Mouse (Mus musculus): ENCODE measurements at regions not wholly inside any gene's neighbourhood (a gene's known extent, or its start where the extent isn't known, plus 50 kb on each side); places are given as distances from the start of the nearest gene placed in this dataset.

DNA sequence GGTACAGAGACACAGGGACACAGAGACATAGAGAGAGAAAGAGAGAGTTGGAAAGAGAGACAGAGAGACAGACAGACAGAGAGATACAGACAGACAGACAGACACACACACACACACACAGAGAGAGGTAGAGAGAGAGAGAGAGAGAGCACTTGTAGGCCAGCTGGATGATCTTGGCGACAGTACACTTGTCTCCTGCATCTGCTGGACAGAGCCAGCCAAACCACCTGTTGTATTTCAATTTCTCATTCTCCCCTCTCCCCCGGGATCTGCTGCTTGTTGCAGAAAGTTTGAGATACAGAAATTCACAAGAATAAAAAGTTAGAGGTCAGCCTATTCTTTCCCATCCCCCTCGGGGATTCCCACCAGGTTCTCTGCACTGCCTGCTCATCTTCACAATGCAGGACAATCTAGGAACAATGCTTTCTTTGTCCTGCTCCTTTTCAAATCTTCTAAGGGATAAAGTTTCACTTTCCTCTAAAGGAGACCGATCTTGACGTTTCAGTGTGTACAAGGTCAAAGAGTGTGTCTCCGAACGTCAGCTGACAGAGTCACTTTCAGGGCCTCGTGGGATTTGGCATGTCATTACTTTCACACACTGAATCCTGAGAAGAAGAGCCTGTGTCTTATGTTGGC is 94.4 kb upstream of the Nectin3 start:
- no peak for TF ChIP-seq CTCF (IDR thresholded peaks at IDR 0.05; ENCODE audit: low read depth)

DNA sequence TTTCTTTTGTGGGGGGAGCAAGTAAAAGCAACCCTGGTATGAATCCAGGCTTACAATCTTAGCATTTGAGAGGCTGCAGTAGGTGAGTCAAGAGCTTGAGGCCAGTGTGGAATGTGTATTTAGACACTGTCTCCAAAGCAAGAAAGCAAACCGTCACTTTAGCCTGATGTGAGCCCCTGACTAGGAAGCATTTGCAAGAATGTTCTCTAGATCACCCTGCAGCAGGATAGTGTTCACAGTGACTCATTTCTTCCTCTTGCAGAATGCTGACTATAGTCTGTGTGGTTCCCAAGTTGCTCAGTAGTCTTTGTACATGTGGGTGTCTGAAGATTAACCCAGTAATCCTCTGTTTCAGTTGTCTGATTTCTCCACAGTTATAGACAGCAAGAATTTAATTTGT is 88.7 kb upstream of the Nectin3 start:
- no peak overlapping the region for H3K4me3 ChIP-seq (ENCODE audit: low read depth, low read length)

More for the DNA sequence above, 94.4 kb upstream of the Nectin3 start:
- Histone ChIP-seq H3K27ac (ENCODE audit: low read depth, low read length) (no peak overlapping the region), H3K9ac (no peak overlapping the region), H3K27me3 (ENCODE audit: insufficient read depth, low read length) (no peaks in the 10 kb centered on the region), H3K9me3 (ENCODE audit: low read length) (no peaks in the 10 kb centered on the region), H3K4me3 (ENCODE audit: low read depth, low read length) (no peak overlapping the region), H3K4me1 (ENCODE audit: insufficient read depth) (no peaks in the 10 kb centered on the region), H3K4me2 (ENCODE audit: low read depth) (no peak overlapping the region), H3K36me3 (ENCODE audit: insufficient read depth) (no peaks in the 10 kb centered on the region)
- ATAC-seq (no peak), DNase-seq (no peak)
- WGBS, result 23% methylated on average over 8 of the region's 8 CpGs

DNA sequence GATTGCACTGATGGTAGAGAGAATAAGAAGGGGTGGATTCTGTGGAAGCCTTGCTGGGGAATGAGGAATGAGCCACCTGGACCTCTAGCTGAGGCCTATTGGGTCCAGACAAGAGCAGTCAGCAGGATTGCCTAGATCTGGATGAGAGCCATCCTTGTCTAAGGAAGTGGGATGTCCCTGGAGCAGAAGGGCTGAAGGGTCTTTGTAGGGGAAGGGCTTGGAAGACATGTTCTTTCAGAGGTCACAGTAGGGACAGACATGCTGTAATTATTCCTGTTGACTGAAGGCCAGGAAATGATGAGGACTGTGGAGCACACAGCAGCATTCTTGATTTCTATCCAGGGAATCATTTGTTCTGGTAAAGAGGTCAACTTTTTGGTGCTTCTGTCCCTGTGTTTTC is 86.2 kb upstream of the Nectin3 start:
- H3K9ac ChIP-seq, result no peak overlapping the region
- no peak overlapping the region for H3K27ac ChIP-seq (ENCODE audit: low read depth, low read length)
- no peak overlapping the region for H3K4me2 ChIP-seq (ENCODE audit: low read depth)
- no peaks in the 10 kb centered on the region for H3K27me3 ChIP-seq (ENCODE audit: insufficient read depth, low read length)
- no peak overlapping the region for H3K4me3 ChIP-seq (ENCODE audit: low read depth, low read length)
- DNase-seq (no peak), ATAC-seq (no peak)
- H3K9me3 ChIP-seq (ENCODE audit: low read length), result no peaks in the 10 kb centered on the region
- no peak for TF ChIP-seq CTCF (IDR thresholded peaks at IDR 0.05; ENCODE audit: low read depth)
- H3K36me3 ChIP-seq (ENCODE audit: insufficient read depth), result no peaks in the 10 kb centered on the region
- H3K4me1 ChIP-seq (ENCODE audit: insufficient read depth), result no peaks in the 10 kb centered on the region

More for the DNA sequence above, 88.7 kb upstream of the Nectin3 start:
- no peaks in the 10 kb centered on the region for H3K4me1 ChIP-seq (ENCODE audit: insufficient read depth)
- no peaks in the 10 kb centered on the region for H3K36me3 ChIP-seq (ENCODE audit: insufficient read depth)
- H3K4me2 ChIP-seq (ENCODE audit: low read depth), result no peak overlapping the region
- ATAC-seq, result no peak
- H3K27ac ChIP-seq (ENCODE audit: low read depth, low read length), result no peak overlapping the region
- no peaks in the 10 kb centered on the region for H3K27me3 ChIP-seq (ENCODE audit: insufficient read depth, low read length)
- no peak for TF ChIP-seq CTCF (IDR thresholded peaks at IDR 0.05; ENCODE audit: low read depth)
- no peak overlapping the region for H3K9ac ChIP-seq
- no peaks in the 10 kb centered on the region for H3K9me3 ChIP-seq (ENCODE audit: low read length)
- 73% methylated on average over 1 of the region's 1 CpGs for WGBS
- DNase-seq, result no peak

DNA sequence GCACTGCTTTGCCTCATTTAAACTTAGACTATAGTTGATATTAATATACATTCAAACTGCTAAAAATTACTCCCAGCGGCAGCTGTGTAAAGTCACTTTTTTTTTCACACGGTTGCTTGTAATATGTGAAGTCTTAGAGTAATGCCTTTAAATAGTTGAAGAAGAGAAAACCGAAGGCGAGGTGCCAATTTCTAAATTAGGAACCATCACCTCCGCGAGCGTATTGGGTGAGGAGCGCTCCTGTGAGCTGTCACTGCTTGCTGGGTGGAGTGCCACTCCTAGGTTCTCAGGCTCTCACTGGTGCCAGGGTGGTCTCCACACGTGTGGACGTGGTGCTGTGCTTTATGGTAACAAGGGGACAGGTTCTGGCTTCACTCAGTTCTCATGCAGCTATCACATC is 82.8 kb upstream of the Nectin3 start:
- Histone ChIP-seq H3K9me3 (ENCODE audit: low read length) (no peaks in the 10 kb centered on the region), H3K4me2 (ENCODE audit: low read depth) (no peak overlapping the region), H3K4me3 (ENCODE audit: low read depth, low read length) (no peak overlapping the region), H3K36me3 (ENCODE audit: insufficient read depth) (no peaks in the 10 kb centered on the region), H3K9ac (no peak overlapping the region), H3K4me1 (ENCODE audit: insufficient read depth) (no peaks in the 10 kb centered on the region), H3K27ac (ENCODE audit: low read depth, low read length) (no peak overlapping the region), H3K27me3 (ENCODE audit: insufficient read depth, low read length) (no peaks in the 10 kb centered on the region)
- peak; percentile 39 for DNase-seq
- TF ChIP-seq CTCF (IDR thresholded peaks at IDR 0.05; ENCODE audit: low read depth), result no peak
- 70% methylated on average over 10 of the region's 10 CpGs for WGBS
- ATAC-seq, result no peak

DNA sequence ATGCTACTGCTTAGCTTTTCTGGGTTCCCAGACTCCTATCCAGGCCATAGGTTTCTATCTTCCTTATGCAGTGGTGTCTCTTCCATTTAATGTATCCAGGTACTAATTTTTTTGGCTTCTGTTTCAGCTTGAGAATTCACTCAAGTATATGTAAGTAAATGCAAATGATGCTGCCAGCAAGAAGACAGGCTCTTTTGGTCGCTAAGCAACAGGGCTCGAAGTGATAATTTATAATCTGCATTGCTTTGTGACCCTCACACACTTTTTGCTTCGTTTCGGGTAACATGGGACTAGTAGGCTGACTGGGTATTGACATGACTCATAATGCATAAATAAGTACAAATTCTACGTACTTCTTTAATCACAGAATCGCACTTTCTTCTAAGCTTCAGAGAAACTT is 75.9 kb upstream of the Nectin3 start:
- Histone ChIP-seq H3K4me3 (ENCODE audit: low read depth, low read length) (no peak overlapping the region), H3K36me3 (ENCODE audit: insufficient read depth) (no peaks in the 10 kb centered on the region), H3K27me3 (ENCODE audit: insufficient read depth, low read length) (no peaks in the 10 kb centered on the region), H3K9ac (no peak overlapping the region), H3K4me2 (ENCODE audit: low read depth) (no peak overlapping the region), H3K4me1 (ENCODE audit: insufficient read depth) (no peaks in the 10 kb centered on the region), H3K27ac (ENCODE audit: low read depth, low read length) (no peak overlapping the region), H3K9me3 (ENCODE audit: low read length) (no peaks in the 10 kb centered on the region)
- TF ChIP-seq CTCF (IDR thresholded peaks at IDR 0.05; ENCODE audit: low read depth), result no peak
- WGBS, result 45% methylated on average over 6 of the region's 6 CpGs
- DNase-seq (peak; percentile 65), ATAC-seq (peak; percentile 67)

DNA sequence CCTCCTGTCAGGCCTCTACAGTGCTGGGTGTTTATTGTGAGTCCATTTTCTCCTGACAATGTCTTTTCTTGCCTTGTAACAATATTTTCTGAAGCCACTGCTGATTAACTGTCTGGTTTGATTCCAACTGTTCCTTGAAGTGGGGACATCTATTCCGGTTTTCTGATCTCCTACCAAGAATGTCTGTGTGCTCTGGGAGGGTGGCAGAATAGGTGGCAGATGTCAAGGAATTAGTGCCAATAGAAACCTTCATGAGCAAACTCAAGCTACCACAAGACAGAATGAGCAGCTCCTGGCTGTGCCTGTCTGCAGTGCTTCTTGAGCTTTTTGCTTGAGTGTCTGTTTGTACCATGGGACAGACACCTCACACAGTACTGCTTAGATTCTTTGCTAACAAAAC is 69.1 kb upstream of the Nectin3 start:
- no peak overlapping the region for H3K9ac ChIP-seq
- no peaks in the 10 kb centered on the region for H3K9me3 ChIP-seq (ENCODE audit: low read length)
- no peak overlapping the region for H3K4me3 ChIP-seq (ENCODE audit: low read depth, low read length)
- no peaks in the 10 kb centered on the region for H3K36me3 ChIP-seq (ENCODE audit: insufficient read depth)
- H3K27ac ChIP-seq (ENCODE audit: low read depth, low read length), result no peak overlapping the region
- ATAC-seq (no peak), DNase-seq (no peak)
- H3K4me1 ChIP-seq (ENCODE audit: insufficient read depth), result no peaks in the 10 kb centered on the region
- no peak overlapping the region for H3K4me2 ChIP-seq (ENCODE audit: low read depth)
- no peak for TF ChIP-seq CTCF (IDR thresholded peaks at IDR 0.05; ENCODE audit: low read depth)
- WGBS, result 37% methylated on average over 1 of the region's 1 CpGs
- H3K27me3 ChIP-seq (ENCODE audit: insufficient read depth, low read length), result no peaks in the 10 kb centered on the region

DNA sequence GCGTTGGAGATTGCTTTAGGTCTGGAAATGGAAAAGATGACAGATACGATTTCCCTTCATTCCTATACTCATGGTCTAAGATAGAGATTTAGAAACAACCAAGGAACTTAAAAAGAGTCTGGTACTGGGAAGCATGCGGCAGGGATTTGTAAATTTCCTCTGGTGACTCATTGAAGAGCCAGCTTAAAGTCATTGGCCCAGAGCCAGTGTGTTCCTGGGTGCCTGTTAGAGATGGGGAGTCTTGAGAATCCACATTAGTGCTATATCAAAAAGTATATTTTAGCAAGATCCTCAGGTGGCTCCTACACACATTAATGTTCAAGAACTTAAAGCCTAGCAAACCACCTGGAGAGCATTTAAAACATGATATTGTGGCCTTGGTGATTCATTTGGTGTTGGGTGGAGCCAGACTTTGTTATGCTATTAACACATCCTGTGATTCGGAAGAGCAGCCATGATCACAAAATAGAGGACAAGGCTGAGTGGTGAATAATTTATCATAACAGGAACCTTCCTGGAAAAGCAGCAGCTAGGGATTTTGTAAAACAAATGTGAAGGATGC is 67.8 kb upstream of the Nectin3 start:
- 81% methylated on average over 4 of the region's 4 CpGs for WGBS
- TF ChIP-seq CTCF (IDR thresholded peaks at IDR 0.05; ENCODE audit: low read depth), result no peak

More for the DNA sequence above, 67.8 kb upstream of the Nectin3 start:
- Histone ChIP-seq H3K9ac (no peak overlapping the region), H3K4me2 (ENCODE audit: low read depth) (no peak overlapping the region), H3K9me3 (ENCODE audit: low read length) (no peaks in the 10 kb centered on the region), H3K36me3 (ENCODE audit: insufficient read depth) (no peaks in the 10 kb centered on the region), H3K27me3 (ENCODE audit: insufficient read depth, low read length) (no peaks in the 10 kb centered on the region), H3K4me1 (ENCODE audit: insufficient read depth) (no peaks in the 10 kb centered on the region), H3K27ac (ENCODE audit: low read depth, low read length) (no peak overlapping the region), H3K4me3 (ENCODE audit: low read depth, low read length) (no peak overlapping the region)
- ATAC-seq (no peak), DNase-seq (no peak)

Measured in forebrain, postnatal 0 days (tissue).